Mouse (Mus musculus) right cerebral cortex, postnatal 4 days (tissue): Measurements from ENCODE around the gene Hes3.

Experiments
- DNase-seq: peaks from one replicate; pipeline ENCODE4 v3.0.0-alpha.2; 2022

The Hes3 gene

DNA sequence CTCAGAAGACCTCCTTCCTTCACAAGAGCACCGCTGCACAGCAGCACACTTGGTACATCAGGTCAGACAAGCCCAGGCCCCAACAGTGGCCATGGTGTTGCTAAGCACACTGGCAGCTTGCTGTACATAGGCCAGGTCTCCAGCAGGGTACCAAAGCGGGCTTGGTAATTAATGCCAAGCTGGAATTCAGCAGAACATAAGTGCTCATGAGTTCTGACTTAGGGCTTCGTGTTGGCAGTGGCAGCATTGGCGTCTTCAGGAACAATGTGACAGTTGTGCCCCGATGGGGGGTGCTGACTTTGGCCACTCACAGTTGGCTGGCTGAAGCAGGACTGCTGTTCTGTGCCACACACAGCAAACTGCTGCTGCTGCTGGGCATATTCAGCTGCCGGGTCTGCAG, 13.2 kb upstream of the Hes3 start:
- no peak for DNase-seq

DNA sequence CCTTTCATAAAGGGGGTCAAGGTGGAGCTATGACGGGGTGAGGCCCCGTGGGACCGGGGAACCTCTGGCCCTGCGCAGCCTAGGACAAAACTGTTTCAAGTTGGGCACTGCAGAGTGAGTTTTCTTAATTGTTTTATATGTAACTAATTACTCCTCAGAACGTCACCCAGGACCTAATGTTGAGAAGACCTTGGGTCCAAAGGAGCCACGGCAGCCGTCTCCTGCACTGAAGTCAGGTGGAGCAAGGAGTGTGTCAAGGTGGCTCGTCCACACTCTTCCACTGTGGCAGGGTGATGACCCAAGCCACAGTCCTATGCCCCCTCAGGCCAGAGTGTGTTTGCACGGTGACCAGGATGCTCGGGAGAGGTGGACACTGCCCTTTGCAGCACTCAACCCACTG, 11.7 kb upstream of the Hes3 start:
- DNase-seq = no peak

DNA sequence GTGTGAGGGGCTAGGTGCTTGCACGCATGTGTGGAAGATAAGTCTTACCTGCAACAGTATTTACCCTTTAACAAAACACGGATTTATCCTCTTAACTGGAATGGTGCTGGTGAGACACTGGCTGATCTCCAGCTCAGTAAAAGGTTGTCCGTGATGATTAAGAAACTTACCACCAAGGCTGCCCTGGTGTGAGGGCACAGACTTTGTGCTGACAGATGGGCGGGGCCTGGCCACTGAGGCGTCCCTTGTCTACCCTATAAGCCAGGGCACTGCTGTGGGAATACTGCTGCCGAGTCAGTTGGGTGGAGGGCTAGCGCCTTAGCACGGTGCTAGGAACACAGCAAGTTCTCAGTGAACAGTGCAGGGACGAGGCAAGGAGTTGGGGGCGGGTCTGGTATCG, 10.6 kb upstream of the Hes3 start:
- DNase-seq = no peak

DNA sequence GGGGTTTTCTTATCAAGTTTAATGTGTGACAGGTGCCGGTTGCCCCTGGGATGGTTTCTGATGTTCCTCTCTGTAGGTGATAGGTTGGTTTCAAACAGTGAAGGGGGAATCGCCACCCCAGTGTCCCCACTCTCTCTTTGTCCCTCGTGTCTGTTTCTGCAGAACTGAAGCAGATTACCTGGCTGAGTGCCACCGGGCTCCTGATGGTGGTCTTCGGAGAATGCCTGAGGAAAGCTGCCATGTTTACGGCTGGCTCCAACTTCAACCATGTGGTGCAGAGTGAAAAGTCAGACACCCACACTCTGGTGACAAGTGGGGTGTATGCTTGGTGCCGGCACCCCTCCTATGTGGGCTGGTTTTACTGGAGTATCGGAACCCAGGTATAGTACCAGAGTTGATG, 8.9 kb upstream of the Hes3 start:
- DNase-seq = peak; percentile 48

DNA sequence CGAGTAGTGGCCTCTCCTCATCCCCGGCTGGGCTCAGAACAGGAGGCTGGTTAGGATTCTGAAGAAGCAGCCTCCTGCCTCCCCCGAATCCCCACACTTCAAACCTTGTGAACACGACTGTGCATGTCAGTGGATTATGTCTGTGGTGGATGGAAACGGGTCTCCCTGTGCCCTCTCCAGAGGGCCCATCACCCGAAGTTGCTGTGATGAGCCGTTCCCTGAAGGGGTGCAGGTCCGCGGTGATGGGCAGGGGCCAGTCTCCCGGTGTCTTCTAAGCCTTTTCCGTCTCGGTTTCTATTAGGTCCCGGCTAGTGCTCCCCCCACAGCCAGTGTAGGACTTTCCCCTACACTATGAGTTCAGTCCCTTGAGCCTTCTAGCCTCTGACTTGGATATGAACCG, 7.4 kb upstream of the Hes3 start:
- no peak for DNase-seq

DNA sequence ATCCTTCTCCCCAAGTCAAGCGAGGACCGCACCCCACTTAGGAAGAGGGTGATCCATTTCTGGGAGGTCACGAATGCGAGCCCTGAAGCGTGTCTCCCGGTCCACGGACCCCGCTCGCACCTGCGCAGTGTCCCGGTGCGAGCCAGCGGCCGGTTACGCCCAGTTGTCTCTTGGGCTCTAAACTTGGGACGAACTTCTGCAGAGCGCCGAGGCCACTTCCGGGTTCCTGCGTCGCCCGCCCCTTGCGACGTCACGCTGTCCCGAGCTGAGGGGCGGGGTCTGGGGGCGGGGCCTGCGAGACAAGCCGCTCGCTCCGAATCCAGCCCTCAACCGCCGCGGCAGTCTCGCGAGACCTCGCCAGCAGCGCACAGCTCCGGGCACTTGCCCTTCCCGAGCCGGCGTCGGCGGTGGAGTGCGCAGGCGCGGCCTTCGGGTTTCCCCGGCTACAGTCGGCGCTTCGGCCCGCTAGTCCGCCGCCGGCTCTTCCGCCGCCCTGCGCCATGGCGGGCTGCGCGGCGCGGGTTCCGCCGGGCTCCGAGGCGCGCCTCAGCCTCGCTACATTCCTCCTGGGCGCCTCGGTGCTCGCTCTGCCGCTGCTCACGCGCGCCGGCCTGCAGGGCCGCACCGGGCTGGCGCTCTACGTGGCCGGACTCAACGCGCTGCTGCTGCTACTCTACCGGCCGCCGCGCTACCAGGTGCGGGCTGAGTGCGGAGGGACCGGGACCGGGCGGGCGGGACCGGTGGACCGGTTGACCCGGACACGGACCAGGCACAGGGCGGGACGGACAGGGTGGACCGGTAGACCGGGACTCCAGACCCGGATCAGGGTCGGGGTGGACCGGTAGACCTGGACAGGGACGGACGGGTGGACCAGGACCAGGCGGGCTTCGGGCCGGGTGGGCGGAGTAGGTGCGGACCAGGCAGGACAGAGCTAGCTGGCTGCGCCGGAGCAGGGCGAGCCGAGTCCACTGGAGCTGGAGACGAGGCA, 5.7 kb upstream of the Hes3 start, which contains the start of gene Icmt:
Icmt (plus strand) TSS at position 354 of the 988 bp plus-strand sequence.
- peak; percentile 100 for DNase-seq

DNA sequence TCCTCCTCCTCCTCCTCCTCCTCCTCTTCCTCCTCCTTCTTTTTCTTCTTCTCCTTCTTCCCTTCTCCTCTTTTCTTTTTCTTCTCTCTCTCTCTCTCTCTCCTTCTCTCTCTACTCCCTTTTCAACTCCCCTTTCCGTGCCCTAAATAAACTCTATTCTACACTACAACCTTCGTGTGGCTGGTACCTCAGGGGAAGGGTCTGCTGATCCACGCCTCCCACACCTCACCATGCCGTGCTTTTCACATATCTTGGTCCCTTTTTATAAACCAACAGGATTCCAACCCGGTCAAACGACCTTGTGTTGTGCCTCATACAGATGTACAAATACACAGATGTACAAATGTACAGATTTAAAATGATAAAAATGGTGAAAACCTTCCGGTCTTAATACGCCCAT, 4.9 kb upstream of the Hes3 start:
- DNase-seq = no peak

DNA sequence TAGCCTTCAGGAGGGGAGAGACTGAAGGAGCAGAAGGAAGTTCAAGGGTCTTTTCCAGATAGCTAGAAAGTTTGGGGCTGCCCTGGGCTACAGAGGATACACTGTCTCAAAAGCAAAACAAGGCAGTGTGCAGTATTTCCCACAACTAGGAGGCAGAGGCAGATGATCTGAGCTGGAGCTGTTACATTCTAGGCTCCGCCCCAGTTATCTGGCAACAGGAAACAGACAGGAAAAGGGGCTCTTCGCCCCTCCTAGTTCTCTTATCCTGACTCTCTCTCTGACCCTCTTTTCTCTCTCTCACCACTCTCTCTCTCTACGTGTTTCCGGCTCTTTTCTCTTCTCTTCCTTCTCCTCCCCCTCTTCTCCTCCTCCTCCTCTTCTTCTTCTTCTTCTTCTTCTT, 4.5 kb upstream of the Hes3 start:
- DNase-seq = no peak

DNA sequence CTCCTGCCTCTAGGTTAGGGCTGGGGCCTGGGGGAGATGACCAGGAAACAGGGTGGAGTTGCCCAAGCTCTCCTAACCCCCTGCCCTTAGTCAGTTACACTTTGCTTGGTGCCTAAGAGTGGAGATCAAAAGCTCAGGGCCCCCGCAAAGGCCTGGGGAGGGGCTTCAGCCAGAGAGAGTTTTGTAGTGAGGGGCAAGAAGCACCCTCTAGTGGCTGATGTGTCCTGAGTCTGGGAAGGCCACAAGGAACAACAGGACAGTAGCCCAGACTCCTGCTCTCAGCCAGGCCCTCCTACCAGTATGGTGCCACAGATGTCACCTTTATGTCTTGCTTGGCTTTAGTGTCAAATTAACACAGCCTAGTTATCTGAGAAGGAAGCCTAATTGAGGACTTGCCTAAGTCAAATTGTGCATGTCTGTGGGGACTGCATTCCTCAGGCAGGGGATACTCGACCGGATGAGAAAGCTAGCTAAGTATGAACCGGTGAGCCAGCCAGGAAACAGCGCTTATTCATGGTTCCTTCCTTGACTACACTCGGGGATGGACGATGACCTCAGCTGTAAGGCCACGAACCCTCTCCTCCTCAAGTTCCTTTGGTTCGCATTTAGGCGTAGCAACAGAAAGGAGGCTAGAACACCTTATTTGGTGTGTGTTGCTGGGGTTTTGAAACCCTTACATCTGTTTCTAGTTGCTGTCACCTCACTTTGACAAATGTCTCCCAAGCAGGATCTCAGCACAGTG, 2.9 kb upstream of the Hes3 start:
- DNase-seq = no peak

DNA sequence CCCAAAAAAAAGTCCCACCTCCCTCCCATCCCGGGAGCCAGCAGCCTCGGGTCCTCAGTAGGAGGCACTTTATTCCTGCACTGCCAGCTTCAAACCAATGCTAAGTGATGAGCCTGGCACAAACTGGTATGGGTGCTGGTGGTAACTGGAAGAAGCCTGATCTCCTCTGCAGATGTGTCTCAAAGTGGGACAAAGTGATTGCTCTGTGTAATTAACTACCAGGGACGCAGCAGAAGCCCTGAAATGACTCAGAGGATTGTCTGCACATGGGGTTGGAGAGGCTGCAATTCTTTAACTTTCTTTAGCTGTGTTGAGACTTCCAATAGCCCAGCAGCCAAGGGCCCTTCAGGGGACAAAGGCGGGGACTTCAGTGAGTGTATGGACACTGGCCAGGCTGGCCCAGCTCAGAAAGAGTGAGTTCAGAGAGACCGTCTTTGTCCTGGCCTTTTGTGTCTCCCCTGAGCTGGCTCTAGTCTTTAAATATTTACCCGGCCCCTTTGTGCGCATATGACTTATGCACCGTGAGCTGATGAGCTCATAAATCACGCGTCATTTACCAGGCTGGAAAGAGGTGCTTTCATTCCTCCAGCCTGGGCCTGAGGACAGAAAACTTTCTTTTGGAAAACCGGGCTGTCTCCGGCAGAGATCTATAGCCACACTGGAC, 772 bp upstream of the Hes3 start:
- DNase-seq = no peak

DNA sequence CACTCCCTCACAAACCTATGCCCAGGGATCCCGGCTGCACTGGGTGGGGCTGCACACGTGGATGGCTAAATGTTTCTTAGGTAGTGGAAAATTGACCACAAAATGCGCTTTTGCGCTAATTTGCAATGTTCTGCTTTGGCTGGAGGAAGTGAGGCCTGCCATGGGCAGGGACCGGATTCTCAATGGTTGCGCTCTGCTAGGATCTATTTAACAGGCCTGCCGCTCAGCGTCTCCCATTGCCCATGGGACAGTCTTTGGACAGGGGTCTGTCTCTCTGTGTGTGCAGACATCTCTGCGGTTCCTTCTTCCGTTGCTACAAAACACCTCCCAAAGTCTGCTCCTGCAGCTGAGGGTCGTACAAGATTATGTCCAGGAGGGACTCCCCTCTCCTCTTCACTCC, 471 bp downstream of the Hes3 start:
- DNase-seq = no peak

DNA sequence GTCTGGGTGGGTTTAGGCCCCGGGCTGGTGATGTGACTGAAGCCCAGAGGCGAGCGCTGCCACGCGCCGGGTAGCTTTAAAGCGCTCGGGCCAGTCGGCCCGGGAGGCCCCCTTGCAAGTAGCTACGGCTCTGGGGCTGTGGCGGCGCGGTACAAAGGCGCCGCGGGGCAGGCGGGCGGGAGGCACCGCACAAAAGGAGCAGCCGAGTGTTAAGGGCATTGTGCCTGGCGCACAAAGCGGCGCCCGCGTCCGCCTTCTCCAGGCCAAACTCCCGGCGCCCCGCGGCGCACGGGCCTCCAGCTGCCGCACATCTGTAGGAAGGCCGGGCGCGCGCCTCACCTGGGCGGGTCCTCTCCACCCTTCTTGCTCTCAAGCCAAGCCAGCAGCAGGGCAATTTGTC, 1.1 kb downstream of the Hes3 start:
- no peak for DNase-seq

DNA sequence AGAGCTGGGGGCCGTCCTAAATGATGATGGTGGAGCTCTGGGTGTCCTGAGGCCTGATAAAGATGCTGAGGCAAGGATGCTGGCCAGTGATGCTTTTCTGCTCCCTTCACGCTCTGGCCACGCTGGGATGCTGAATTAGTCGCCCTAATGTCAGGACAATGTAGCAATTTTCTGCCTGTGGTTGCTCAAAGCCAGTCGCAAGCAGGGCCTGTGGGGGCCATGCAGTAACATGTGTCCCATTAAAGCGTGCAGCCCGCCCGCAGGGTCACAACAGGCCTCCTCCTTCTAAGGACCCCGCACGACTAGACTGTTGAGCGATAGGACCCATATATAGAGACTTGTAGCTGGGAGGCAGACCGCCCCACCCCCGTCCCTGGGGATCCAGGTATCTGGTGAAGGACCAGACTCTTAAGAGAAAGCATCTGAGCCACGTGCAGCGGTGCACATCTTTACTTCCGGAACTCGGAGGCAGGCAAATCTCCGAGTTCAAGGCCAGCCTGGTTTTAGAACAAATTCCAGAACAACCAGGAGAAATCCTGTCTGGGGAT, 3.0 kb downstream of the Hes3 start:
- DNase-seq = no peak

DNA sequence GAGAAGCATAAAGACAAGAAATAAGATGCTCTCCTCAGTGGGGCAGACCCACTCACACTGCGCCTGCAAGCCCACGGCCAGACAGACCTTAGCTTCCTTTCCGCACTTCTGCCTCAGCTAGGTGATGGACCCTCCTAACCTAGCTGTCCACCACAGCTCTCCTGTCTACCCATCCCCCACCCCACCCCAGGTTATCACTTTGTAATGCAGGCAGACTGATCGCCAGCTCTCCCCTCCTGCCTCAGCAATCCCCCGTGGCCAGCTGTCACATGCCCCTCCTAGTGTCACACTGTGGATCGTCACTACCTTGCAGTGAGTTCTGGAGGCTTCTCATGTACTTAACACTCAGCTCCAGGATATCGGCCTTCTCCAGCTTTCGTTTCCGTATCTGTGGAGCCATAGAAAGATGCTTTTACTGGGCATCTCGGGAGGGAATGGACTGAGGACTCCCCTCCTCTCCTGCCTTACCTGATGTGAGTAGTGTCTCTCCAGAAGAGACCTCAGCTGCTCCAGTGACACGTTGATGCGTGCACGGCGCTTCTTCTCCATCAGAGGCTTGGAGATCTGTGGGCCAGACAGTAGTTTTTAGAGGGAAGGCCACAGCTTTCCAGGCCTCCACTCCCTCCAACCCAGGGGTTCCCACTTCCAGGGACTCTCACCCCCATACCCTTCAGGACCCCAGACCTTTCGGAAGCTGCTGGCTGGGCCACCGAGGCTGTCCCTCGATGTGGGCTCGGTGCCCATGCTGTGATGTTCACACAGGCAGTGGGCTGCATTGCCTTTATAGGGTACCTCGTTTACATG, 3.9 kb downstream of the Hes3 start:
- DNase-seq = no peak

DNA sequence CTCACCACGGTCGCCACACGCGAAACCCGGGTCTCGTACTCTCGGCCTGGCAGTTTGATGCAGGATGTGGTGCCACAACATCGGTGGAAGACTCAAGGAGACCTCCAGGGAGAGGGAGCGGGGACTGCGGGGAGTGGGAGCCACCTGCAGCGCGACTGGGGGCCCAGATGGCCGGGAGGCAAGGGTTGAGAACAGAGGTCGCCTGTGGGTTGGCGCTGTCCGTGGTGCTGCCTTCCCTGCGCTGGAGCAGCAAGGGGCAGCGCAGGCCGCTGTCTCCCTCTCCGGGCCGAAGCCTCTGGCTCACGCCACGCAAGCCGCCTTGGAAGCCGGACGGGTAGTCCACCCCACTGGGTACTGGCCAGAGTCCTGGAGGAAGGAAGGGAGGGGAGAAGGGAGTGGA, 4.6 kb downstream of the Hes3 start:
- peak; percentile 49 for DNase-seq

DNA sequence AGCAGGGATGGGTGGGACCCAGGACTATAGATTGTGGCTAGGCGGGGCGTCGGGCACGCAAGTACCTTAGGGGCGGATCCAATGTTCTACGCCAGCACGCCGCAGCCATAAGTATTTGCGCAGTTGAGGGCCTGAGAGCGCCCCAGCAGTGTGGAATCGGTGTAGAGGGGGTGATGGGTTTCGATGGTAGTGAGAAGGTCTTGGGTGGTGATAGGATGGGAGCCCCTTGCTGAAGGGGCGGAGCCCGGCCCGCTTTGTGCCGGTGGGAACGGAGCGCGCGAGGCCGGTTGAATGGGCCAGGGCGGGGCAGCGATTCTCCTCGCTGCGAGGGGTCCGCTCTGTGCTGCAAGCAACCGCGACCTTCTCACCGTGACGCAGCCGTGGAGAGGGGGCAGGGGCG, 5.3 kb downstream of the Hes3 start:
- DNase-seq = peak; percentile 40

DNA sequence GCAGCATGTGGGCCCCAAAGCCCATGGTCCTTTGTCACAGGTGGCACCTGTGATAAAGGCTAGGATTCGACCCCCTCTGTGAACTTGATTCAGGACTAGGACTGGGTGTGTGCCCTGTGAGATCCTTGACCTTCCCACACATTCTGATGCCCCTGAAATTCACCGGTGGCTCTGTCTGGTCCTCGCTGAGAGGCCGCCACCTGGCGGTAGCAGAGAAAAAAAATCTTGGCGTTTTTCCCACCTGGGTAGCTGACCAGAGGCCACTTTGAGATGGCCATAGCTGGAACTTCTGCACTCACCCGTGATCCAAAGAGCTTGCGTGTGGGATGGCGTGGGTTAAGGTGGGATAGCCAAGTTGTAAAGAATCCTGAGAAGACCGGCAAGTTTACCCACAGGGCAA, 6.0 kb downstream of the Hes3 start:
- peak; percentile 33 for DNase-seq

DNA sequence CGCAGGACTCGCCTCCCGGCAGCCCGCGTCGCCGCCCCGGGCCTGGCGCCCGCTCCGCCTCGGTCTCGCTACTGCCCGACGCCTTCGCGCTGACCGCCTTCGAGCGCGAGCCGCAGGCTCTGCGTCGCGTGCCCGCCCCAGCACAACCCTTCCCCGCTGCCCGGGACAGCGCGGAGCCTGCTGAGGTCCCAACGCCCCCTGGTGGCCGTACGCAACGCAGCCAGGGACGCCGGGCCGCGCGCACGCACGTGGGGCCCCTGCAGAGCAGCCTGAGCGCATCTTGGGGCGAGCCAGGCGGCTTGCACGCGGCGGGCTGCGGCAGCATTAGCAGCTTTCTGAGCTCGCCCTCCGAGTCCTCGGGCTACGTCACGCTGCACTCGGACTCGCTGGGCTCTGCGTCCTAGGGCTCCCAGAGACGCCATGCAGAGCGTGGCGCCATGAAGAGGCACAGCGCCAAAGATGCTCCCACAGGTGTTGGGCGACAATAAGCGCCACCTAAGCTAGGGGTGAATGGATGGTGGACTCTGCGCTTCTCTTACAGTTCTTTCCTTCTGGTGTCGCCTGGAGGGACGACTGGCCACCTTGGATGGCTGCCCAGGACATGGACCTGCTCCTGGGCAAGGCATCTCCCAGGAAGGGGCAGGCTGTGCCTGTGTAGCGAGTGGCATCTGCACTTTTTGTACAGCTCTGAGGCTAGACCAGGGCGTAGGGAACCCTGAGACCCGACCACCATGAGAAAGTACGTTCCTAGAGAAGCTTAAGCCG, 8.1 kb downstream of the Hes3 start:
- DNase-seq = peak; percentile 89

DNA sequence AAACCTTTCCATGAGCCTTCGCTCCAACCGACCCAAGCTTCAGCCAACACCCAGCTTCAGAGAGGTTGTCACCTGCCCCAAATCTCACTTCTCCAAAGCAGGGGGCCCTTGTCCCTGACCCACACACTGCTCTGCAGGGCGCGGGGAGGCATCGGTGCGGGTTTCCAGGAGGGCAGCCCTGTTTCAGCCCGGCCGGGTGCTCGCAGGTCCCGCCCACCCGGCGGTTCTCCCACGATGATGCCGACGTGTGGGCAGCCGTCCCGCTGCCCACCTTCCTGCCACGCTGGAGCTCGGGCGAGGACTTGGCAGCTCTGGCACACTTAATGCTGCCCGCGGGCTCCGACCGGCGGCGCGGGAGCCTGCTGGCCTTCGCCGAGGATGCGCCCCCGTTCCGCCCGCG, 8.7 kb downstream of the Hes3 start:
- DNase-seq = no peak

DNA sequence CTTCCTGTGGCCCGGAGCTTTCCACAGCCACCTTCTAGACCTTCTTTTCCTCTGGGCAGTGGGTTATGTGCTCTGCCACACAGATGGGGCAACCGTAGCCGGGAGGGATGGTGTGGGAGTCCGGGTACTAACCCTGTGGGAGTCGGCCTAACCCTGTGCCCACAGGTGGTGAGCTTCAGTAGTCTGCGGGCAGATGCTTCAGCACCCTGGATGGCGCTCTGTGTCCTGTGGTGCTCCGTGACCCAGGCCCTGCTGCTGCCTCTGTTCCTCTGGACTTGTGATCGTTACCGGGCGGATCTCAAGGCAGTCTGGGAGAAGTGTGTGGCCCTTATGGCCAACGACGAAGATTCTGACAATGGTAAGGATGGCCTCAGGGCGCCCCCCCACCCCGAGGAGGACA, 9.9 kb downstream of the Hes3 start:
- DNase-seq = no peak

DNA sequence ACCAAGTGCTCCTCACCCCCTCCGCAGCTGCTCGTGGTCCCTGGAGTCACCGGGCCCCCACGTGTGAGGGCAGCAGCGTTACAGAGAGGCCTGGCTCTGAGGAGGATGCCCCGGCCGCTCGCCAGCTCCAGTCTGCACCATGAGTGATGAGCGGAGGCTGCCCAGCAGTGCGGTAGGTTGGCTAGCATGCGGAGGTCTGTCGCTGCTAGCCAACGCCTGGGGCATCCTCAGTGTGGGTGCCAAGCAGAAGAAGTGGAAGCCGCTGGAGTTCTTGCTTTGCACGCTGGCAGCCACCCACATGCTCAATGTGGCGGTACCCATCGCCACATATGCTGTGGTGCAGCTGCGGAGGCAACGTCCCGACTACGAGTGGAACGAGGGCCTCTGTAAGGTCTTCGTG, 12.5 kb downstream of the Hes3 start:
- no peak for DNase-seq

DNA sequence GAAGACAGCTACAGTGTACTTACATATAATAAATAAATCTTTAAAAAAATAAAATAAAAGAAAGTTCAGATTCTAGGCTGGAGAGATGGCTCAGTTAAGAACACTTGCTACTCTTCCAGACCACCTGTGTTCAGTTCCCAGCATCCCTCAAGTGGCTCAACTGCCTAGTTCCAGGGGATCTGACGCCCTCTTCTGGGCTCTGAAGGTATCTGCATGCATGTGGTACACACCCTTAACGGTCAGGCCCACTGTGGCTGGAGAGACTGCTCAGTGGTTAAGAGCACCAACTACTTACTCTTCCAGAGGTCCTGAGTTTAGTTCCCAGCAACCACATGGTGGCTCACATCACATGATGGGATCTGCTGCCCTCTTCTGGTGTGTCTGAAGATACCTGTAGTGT, 13.5 kb downstream of the Hes3 start:
- DNase-seq = no peak
